Mouse (Mus musculus) G1E (cell line): ENCODE data around the gene Diaph3.

Source experiments
- CTCF ChIP-seq: IDR thresholded peaks from 2 replicates; pipeline ENCODE4 v1.5.1; 2012; ENCODE audit warnings: low read depth, low read length, inconsistent platforms, mixed read lengths
- GATA1 ChIP-seq: IDR thresholded peaks from 2 replicates; pipeline ENCODE4 v1.6.1; 2012; ENCODE audit warnings: borderline replicate concordance, low read length, inconsistent platforms, mixed read lengths
- POLR2AphosphoS5 ChIP-seq: IDR thresholded peaks from 2 replicates; pipeline ENCODE4 v1.6.1; 2012; ENCODE audit warnings: low read depth, low read length, inconsistent platforms; ENCODE audit not compliant: insufficient replicate concordance
- TAL1 ChIP-seq: conservative IDR thresholded peaks from 2 replicates; pipeline ENCODE4 v1.6.1; 2012; ENCODE audit warnings: low read depth, low read length, inconsistent platforms, mixed read lengths

- TF ChIP-seq CTCF (no peak), POLR2AphosphoS5 (no peak), TAL1 (no peak), GATA1 (no peak)
Observed at GRCm38 (mm10) chr14:86727538-86728045, 413.4 kb downstream of the Diaph3 start.
